Mouse (Mus musculus): ENCODE measurements around the gene Psmd12. TPM values are rescaled to one million over a fixed set of nuclear protein-coding genes. Genes with fewer than 3 reads are reported as not detected.

The Psmd12 gene
- 188 and 220 TPM in 2 replicates for polyA plus RNA-seq (2016; fragmentation: Nextera tagmentation; extraction: Ambion mirVana)

DNA sequence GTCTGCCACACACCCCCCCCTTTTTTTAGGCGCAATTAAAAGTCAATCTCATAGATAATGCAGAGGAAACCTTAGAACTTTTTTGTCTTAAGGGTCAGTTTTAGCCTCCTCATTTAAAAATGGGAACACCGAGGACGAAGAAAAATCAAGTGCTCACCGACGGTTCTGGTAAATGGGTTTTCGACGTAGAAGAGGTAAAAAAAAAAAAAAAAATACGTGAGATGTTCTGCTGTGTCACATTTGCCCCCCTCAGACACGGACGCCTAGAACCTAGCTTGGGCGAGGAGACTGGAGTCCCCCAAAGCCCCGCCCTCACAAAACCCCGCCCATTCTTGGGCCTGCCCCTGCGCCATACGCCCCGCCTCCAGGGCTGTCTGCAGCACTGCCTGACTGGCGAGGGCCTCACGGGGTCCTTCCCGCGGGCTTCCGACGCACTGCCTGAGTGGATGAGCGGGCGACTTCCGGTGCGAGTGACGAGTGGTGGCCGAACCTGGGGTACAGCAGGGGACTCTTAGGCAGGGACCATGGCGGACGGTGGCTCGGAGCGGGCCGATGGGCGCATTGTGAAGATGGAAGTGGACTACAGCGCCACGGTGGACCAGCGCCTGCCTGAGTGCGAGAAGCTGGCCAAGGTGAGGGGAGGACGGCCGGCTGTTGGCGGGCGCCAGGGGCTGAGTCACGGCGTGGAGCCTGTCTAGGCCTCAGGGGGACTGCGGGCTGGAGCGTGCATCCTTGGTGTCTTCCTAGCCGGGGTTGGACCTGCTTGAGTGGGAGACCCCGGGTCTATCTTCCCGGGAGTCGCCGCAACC lies at the start of gene Psmd12:
Gene Psmd12, plus strand, starts transcription at position 432 of the 809 bp plus-strand sequence.
- WGBS, result under 1% methylated on average over 51 of the region's 51 CpGs
- peaks cover 18% of the 10 kb centered on the region for H3K4me1 ChIP-seq (replicated peaks)
- no peaks in the 10 kb centered on the region for H3K9me3 ChIP-seq
- peak within 1 kb of the TSS; percentile 92 for H3K27ac ChIP-seq
- no peaks in the 10 kb centered on the region for H3K27me3 ChIP-seq (ENCODE audit: insufficient read depth, poor library complexity, severe bottlenecking)
- peaks cover 2% of the 10 kb centered on the region; the same call in 1 of the 2 replicates for H3K36me3 ChIP-seq
- peak; percentile 97 for DNase-seq (ENCODE audit: low spot score)
- peak within 1 kb of the TSS; percentile 81 for H3K4me3 ChIP-seq

DNA sequence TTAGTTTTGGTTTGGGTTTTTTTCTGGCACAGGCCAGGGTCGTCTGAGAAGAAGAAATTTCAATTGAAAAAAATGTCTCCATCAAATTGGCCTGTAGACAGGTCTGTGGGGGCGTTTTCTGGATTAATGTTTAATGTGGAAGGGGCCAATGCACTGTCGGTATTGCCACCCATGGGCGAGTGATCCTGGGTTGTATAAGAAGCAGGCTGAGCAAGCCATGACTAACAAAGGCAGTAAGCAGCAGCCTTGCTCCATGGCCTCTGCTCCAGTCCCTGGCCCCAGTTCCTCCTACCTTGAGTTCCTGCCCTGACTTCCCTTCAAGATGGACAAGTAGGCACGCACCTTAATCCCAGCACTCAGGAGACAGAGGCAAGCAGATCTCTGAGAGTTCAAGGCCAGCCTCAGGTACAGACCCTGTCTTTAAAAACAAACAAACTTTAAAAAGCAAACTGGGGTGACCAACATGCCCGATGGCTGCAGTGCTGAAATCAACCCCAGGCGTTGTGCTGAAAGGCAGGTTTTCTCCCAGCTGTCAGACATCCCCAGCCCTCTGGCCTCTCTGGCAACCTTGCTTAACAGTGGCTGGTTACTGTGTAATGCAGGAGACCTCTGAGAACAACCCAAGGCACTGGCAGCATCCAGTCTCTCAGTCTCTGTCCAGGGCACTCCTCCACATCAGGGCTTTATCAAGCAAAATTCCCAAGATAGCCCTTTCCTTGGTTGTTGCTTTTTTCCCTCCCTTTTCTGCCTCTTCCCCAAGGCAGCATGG lies 47.9 kb upstream of the Psmd12 start:
- Histone ChIP-seq H3K36me3 (no peaks in the 10 kb centered on the region), H3K27ac (no peak overlapping the region), H3K4me1 (replicated peaks) (peaks cover 16% of the 10 kb centered on the region), H3K27me3 (ENCODE audit: insufficient read depth, poor library complexity, severe bottlenecking) (no peaks in the 10 kb centered on the region), H3K4me3 (no peak overlapping the region), H3K9me3 (no peaks in the 10 kb centered on the region; the same call in 1 of the 2 replicates)
- 88% methylated on average over 7 of the region's 7 CpGs for WGBS
- DNase-seq (ENCODE audit: low spot score), result no peak

DNA sequence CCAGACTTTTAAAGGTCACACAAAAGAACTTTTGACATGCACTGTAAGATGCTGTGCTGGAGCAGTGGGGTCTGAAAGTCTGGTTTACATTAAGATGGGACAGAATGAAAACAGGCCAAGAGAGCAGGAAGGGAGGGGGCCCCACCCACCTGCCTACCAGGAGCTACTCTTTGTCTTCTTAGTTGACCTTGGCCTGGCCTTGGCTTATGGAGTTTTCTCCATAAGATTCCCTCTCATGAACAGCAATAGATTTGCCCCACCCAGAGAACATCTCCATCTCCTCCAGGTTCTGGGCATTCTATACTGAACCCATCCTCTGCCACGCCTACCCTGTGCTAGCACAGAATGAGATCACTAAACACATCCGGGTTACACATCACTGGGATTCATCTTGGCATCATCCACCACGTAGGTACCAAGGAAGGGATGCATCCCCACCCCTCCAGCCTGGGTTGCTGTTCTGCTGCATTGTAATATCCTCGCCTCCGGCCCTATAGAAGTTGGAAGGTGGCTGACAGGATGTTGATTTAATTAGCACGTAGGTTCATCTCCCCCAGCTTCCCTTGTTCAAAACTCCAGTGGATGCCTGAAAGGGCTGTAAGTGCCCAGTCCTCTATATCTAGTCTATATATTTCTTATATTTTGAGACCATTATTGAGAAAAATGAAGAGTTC lies 43.4 kb upstream of the Psmd12 start:
- Histone ChIP-seq H3K27me3 (ENCODE audit: insufficient read depth, poor library complexity, severe bottlenecking) (no peaks in the 10 kb centered on the region), H3K36me3 (no peaks in the 10 kb centered on the region)
- WGBS, result 89% methylated on average over 6 of the region's 6 CpGs

DNA sequence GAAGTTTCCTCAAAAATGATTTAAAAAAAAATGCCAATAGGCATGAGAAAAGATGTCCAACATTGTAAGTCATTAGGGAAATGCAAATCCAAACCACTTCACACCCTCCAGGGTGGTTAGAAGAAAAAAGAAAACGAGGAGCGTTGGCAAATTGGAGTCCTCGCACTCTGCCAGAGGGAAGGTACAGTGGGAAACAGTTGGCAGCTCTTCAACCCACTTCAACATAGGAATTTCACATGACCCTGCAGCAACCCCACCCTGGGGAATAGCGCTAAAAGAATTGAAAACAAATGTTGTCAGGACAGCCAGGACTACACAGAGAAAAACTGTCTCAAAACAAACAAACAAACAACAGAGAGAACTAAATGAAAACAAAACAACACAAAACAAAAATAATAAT lies 41.6 kb upstream of the Psmd12 start:
- DNase-seq (ENCODE audit: low spot score), result no peak
- H3K4me1 ChIP-seq (replicated peaks), result peaks cover 7% of the 10 kb centered on the region
- 78% methylated on average over 4 of the region's 4 CpGs for WGBS
- H3K27me3 ChIP-seq (ENCODE audit: insufficient read depth, poor library complexity, severe bottlenecking), result no peaks in the 10 kb centered on the region
- no peak overlapping the region for H3K27ac ChIP-seq
- no peaks in the 10 kb centered on the region for H3K9me3 ChIP-seq
- no peak overlapping the region for H3K4me3 ChIP-seq
- H3K36me3 ChIP-seq, result no peaks in the 10 kb centered on the region

More for the DNA sequence above, 43.4 kb upstream of the Psmd12 start:
- peaks cover 16% of the 10 kb centered on the region for H3K4me1 ChIP-seq (replicated peaks)
- no peak for DNase-seq (ENCODE audit: low spot score)
- no peak overlapping the region for H3K27ac ChIP-seq
- H3K9me3 ChIP-seq, result no peaks in the 10 kb centered on the region
- H3K4me3 ChIP-seq, result no peak overlapping the region

DNA sequence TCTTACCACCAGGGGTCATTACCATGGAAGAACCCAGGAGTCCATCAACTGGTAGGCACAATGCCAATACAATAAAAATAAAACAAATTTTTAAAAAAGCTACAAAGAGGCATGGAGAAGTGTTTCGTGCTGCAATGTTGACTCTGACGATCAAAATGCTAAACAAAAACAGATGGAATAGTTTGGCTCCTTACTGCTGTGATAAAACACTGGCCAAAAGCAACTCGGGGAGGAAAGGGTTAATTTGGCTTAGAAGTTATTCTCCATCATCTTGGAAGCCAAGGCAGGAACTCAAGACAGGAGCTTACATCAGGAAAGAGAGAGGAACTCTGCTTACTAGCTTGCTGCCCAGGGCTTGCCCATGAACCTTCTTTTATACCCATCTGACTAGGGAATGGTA lies 41.1 kb upstream of the Psmd12 start:
- H3K4me3 ChIP-seq, result no peak overlapping the region
- no peak overlapping the region for H3K27ac ChIP-seq
- 87% methylated on average over 3 of the region's 3 CpGs for WGBS
- no peaks in the 10 kb centered on the region for H3K27me3 ChIP-seq (ENCODE audit: insufficient read depth, poor library complexity, severe bottlenecking)
- no peaks in the 10 kb centered on the region for H3K36me3 ChIP-seq
- no peak for DNase-seq (ENCODE audit: low spot score)
- H3K4me1 ChIP-seq (replicated peaks), result peaks cover 3% of the 10 kb centered on the region
- no peaks in the 10 kb centered on the region for H3K9me3 ChIP-seq

DNA sequence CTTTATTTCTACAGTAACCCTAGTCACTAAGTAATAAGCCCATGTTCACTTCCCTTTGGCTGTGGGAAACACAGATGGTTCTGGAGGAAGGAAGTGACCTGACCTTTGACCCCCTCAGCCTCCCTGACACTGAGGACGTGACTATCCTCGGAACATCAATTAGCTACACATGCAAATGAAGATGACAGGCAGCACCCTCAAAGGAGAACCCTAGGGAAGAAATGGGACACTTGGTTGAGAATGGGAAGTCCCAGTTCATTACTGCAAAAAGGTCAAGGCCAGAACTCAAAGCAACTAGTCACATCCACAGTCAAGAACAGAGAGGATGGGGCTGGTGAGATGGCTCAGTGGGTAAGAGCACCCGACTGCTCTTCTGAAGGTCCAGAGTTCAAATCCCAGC lies 38.2 kb upstream of the Psmd12 start:
- Histone ChIP-seq H3K4me1 (replicated peaks) (no peaks in the 10 kb centered on the region), H3K27me3 (ENCODE audit: insufficient read depth, poor library complexity, severe bottlenecking) (no peaks in the 10 kb centered on the region), H3K9me3 (no peaks in the 10 kb centered on the region), H3K4me3 (no peak overlapping the region), H3K27ac (no peak overlapping the region), H3K36me3 (no peaks in the 10 kb centered on the region)
- DNase-seq (ENCODE audit: low spot score), result no peak
- WGBS, result 37% methylated on average over 3 of the region's 3 CpGs

DNA sequence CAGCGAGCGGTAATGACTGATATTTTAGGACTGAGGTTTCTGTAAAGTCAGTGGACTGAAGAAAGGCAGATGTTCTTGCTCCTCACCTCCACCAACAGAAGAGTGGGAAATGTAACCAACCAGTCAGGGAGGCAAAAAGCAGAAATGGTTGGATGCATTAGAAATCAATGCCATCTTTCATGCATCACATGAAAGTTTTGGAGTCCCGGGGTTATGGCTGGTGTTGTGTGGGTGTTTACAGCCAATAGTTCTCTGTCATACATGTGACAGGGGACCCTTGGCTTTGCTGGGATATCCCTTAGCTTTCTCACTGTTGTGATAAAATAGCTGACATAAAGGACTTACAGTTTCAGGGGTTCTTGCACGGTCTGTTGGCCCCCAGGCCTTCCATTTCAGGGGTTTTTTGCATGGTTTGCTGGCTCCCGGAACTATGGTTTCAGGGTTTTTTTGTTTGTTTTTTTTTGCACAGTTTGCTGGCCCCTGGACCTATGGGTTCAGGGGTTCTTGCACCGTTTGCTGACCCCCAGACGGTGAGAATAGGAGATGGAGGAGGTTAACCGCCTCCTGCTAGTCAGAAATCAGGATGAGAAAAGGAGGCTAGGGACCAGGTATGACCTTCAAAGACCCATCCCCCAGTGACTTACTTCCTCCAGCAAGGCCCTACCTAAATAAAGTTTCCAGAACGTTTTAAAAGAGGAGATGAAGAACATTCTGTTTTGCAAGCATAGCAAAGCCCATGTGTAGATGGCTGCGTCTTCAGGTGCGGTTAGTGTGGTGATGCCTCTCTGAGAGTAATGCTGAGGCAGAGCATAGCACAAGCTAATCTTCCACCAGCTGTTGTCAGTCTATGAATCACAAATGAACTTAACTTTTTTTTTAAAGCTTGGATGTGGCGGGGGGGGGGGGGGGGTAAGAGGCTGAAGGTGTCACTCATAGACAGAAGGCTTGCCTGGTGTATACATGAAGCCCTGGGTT lies 35.9 kb upstream of the Psmd12 start:
- H3K4me1 ChIP-seq (replicated peaks), result peaks cover under 1% of the 10 kb centered on the region; the same call in 1 of the 2 replicates
- 78% methylated on average over 12 of the region's 12 CpGs for WGBS
- no peak overlapping the region for H3K27ac ChIP-seq
- H3K4me3 ChIP-seq, result no peak overlapping the region
- no peaks in the 10 kb centered on the region for H3K36me3 ChIP-seq
- no peak for DNase-seq (ENCODE audit: low spot score)
- no peaks in the 10 kb centered on the region for H3K27me3 ChIP-seq (ENCODE audit: insufficient read depth, poor library complexity, severe bottlenecking)
- no peaks in the 10 kb centered on the region for H3K9me3 ChIP-seq

DNA sequence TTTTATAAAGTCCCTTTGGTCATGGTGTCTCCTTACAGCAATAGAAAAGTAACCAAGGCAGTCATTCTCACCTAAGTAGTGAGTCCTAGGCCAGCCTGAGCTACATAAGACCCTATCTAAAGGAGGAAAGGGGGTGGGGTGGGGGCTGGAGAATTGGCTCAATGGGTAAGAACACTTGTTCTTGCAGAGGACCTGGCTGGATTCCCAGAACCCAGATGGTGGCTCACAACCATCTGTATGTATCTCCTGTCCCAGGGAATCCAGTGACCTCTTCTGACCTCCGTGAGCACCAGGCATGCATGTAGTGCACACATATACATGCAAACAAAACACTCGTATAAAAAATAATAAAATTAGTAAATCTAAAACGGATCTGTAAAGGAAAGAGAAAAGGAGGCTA lies 33.6 kb upstream of the Psmd12 start:
- Histone ChIP-seq H3K4me3 (no peak overlapping the region), H3K36me3 (no peaks in the 10 kb centered on the region), H3K27ac (no peak overlapping the region), H3K27me3 (ENCODE audit: insufficient read depth, poor library complexity, severe bottlenecking) (no peaks in the 10 kb centered on the region), H3K4me1 (replicated peaks) (peaks cover 14% of the 10 kb centered on the region), H3K9me3 (no peaks in the 10 kb centered on the region)
- 95% methylated on average over 3 of the region's 3 CpGs for WGBS
- no peak for DNase-seq (ENCODE audit: low spot score)

DNA sequence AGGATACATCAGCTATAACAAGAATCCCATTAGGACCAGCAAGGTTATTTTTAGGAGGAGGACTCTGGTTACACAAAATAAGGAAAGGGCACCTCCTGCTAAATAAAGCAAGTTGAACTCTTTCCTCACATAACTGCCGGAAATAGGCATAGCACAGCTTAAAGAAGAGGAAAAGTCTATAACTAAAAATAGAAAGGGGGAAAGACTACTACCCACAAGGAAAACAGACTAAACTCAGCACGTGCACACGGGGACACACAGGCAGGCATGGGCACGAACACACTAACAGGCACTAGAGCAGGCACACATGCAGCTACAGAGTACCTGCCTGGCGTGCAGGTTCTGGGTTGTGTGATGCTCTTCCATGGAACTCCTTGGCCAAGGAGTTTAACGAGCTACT lies 32.6 kb upstream of the Psmd12 start:
- peaks cover 14% of the 10 kb centered on the region for H3K4me1 ChIP-seq (replicated peaks)
- DNase-seq (ENCODE audit: low spot score), result no peak
- no peak overlapping the region for H3K4me3 ChIP-seq
- no peaks in the 10 kb centered on the region for H3K27me3 ChIP-seq (ENCODE audit: insufficient read depth, poor library complexity, severe bottlenecking)
- 0 out of 2 replicates have a peak, but pooled peaks cover 4% of the 10 kb centered on the region for H3K36me3 ChIP-seq
- H3K27ac ChIP-seq, result no peak overlapping the region
- no peaks in the 10 kb centered on the region for H3K9me3 ChIP-seq
- 87% methylated on average over 6 of the region's 6 CpGs for WGBS

DNA sequence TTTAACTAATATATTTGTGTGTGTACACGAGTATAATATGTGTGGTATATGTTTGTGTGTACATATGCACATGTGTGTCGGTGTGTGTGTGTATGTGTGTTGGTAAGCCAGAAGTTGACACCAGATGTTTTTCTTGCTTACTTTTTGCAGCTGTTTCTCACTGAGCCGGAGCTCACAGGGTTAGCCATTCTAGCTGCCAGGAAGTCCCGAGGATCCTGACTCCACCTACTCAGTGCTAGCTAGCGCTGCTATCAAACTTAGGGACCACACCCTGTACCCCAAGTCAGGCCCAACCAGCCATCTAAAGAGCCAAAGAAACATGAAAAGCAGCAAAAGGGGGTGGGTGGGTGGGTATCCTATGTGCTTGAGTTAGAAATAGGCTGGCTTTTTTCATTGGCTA lies 31.9 kb upstream of the Psmd12 start:
- H3K4me3 ChIP-seq, result no peak overlapping the region
- DNase-seq (ENCODE audit: low spot score), result no peak
- H3K27ac ChIP-seq, result no peak overlapping the region
- H3K9me3 ChIP-seq, result no peaks in the 10 kb centered on the region
- WGBS, result 81% methylated on average over 5 of the region's 5 CpGs
- no peaks in the 10 kb centered on the region for H3K27me3 ChIP-seq (ENCODE audit: insufficient read depth, poor library complexity, severe bottlenecking)
- H3K36me3 ChIP-seq, result 0 out of 2 replicates have a peak, but pooled peaks cover 4% of the 10 kb centered on the region
- peaks cover 14% of the 10 kb centered on the region for H3K4me1 ChIP-seq (replicated peaks)

DNA sequence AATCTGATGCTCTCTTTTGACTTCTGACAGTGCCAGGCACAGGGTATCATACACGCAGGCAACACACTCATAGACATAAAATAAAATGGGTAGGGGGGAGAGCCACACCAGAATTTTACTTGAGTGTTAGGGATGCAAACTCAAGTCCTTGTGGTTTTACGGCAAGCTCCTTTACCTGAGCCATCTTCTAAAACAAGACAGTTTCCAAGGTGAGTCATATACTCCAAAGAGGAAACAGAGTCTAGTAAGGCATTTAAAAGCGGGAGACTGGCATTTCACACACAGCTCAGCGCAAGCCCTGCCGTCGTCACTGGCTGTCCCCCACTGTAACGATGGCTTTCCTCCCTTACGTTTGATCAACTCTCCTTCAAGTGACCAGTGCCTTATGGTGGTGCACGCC lies 31.4 kb upstream of the Psmd12 start:
- Histone ChIP-seq H3K4me1 (replicated peaks) (peaks cover 14% of the 10 kb centered on the region), H3K27ac (no peak overlapping the region), H3K9me3 (no peaks in the 10 kb centered on the region), H3K36me3 (peaks cover 7% of the 10 kb centered on the region; the same call in 1 of the 2 replicates), H3K27me3 (ENCODE audit: insufficient read depth, poor library complexity, severe bottlenecking) (no peaks in the 10 kb centered on the region), H3K4me3 (no peak overlapping the region)
- 92% methylated on average over 9 of the region's 9 CpGs for WGBS
- DNase-seq (ENCODE audit: low spot score), result no peak

All from hindbrain, embryonic 10.5 days (tissue).